Mouse (Mus musculus) heart, adult 2 months (tissue): ENCODE data around the gene N4bp1.
A peak's percentile ranks its signal among the peaks of the same experiment; 100 is the strongest.

Experiments
- CTCF ChIP-seq: fragments of 200-600 bp; IDR thresholded peaks from 2 replicates; pipeline ENCODE4 v1.8.1; 2022; ENCODE audit warnings: antibody characterized with exemption, mild to moderate bottlenecking, moderate library complexity
- POLR2A ChIP-seq: fragments of 200-500 bp; IDR thresholded peaks from 2 replicates; pipeline ENCODE4 v1.6.1; 2011; ENCODE audit warnings: mild to moderate bottlenecking, low read depth, low read length, control low read depth; ENCODE audit not compliant: insufficient read depth

DNA sequence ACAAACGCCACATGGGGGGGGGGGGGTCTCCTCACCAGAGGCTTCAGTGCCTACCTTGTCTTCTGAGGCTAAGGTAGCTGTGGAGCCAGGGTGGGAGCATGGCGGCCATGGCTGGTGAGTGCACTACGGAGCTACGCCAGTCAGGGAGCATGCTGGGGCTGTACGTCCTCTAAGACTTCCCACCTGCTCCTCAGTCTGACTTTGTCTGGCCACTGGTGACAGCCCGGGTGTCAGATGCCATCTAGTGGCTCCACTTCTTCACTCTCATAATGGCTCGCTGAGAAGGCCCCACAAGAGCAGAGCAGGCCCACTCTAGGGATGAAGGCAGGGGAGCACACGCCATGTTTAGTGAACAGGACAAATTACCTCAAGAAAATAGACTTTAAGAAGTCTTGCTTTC, 41.2 kb downstream of the N4bp1 start:
- TF ChIP-seq POLR2A (no peak), CTCF (peak; percentile 76)
